Mouse (Mus musculus) heart, embryonic 16.5 days (tissue): Measurements from ENCODE around the gene Sox6. TPM values are rescaled to one million over a fixed set of nuclear protein-coding genes. Genes with fewer than 3 reads are reported as not detected.

Experiments used
- ATAC-seq: fragments of 200-750 bp; cut with Nextera tagmentation; replicated peaks from 2 replicates; pipeline ENCODE4 v1.8.0; 2017; ENCODE audit warnings: moderate number of reproducible peaks; ENCODE audit not compliant: insufficient read depth, low FRiP score; ENCODE audit errors: extremely low read depth
- H3K27ac ChIP-seq: fragments of 300-500 bp; sonication (generic); 2 replicates; pipeline ENCODE4 v1.5.1; 2014; ENCODE audit warnings: mild to moderate bottlenecking, low read length, control low read depth, moderate library complexity
- H3K27me3 ChIP-seq: fragments of 300-500 bp; sonication (generic); 2 replicates; pipeline ENCODE4 v1.6.1; 2014; ENCODE audit warnings: low read length, mixed read lengths; ENCODE audit not compliant: control insufficient read depth, insufficient read depth
- H3K36me3 ChIP-seq: fragments of 300-500 bp; sonication (generic); 2 replicates; pipeline ENCODE4 v1.6.1; 2014; ENCODE audit not compliant: control insufficient read depth, insufficient read depth
- H3K4me1 ChIP-seq: fragments of 300-500 bp; sonication (generic); 2 replicates; pipeline ENCODE4 v1.6.1; 2014; ENCODE audit warnings: low read length, mixed read lengths; ENCODE audit not compliant: control insufficient read depth, insufficient read depth
- H3K4me2 ChIP-seq: fragments of 300-500 bp; sonication (generic); 2 replicates; pipeline ENCODE4 v1.6.1; 2014; ENCODE audit warnings: low read depth, mild to moderate bottlenecking, control low read depth, low read length
- H3K4me3 ChIP-seq: fragments of 300-500 bp; sonication (generic); 2 replicates; pipeline ENCODE4 v1.5.1; 2014; ENCODE audit warnings: mild to moderate bottlenecking, control low read depth, low read length
- H3K9ac ChIP-seq: fragments of 300-500 bp; sonication (generic); 2 replicates; pipeline ENCODE4 v1.6.1; 2014; ENCODE audit warnings: low read length, control low read depth
- H3K9me3 ChIP-seq: fragments of 300-500 bp; sonication (generic); replicated peaks from 2 replicates; pipeline ENCODE4 v1.6.1; 2016; ENCODE audit warnings: low read length; ENCODE audit not compliant: control insufficient read depth
- WGBS: fragments of 180-500 bp; shearing (Covaris S2); extraction: QIAGEN DNeasy Blood & Tissue Kit; methylation state at CpG from one replicate; pipeline ENCODE4 v1.1.7; 2014; 5-methylcytosine and 5-hydroxymethylcytosine counted together
- polyA plus RNA-seq: library from polyadenylated mRNA; unstranded; fragments of >200 nt; fragmentation: Nextera tagmentation; extraction: Ambion mirVana; gene quantifications from 2 replicates; pipeline ENCODE4 v1.2.1, GENCODE M21; 2015

Sox6 gene
- polyA plus RNA-seq, 1 experiment from 2014 or later = 25.6 TPM

GRCm38 (mm10) chr7:115662121-115662520 is 376.5 kb downstream of the Sox6 start:
- H3K9me3 ChIP-seq = no peaks in the 10 kb centered on the region
- 85% methylated on average over 9 of the region's 9 CpGs for WGBS
- H3K4me1 ChIP-seq = peaks cover 7% of the 10 kb centered on the region; the same call in 1 of the 2 replicates
- H3K27me3 ChIP-seq = no peaks in the 10 kb centered on the region
- no peak overlapping the region for H3K9ac ChIP-seq
- no peak overlapping the region for H3K4me2 ChIP-seq
- H3K27ac ChIP-seq = no peak overlapping the region
- H3K4me3 ChIP-seq = no peak overlapping the region
- no peak for ATAC-seq
- H3K36me3 ChIP-seq = peaks cover 2% of the 10 kb centered on the region; the same call in 1 of the 2 replicates

- Histone ChIP-seq H3K27ac (no peak overlapping the region), H3K9me3 (no peaks in the 10 kb centered on the region), H3K4me2 (no peak overlapping the region), H3K4me3 (no peak overlapping the region), H3K36me3 (no peaks in the 10 kb centered on the region), H3K27me3 (no peaks in the 10 kb centered on the region), H3K4me1 (peaks cover 8% of the 10 kb centered on the region), H3K9ac (no peak overlapping the region)
- ATAC-seq = no peak
Measured at GRCm38 (mm10) chr7:115646696-115647095, 391.9 kb downstream of the Sox6 start.

GRCm38 (mm10) chr7:115645971-115646447 is 392.6 kb downstream of the Sox6 start:
- no peak overlapping the region for H3K4me2 ChIP-seq
- WGBS = 37% methylated on average over 5 of the region's 5 CpGs
- no peaks in the 10 kb centered on the region for H3K36me3 ChIP-seq
- ATAC-seq = no peak
- no peak overlapping the region for H3K4me3 ChIP-seq
- no peak overlapping the region for H3K27ac ChIP-seq
- peaks cover 8% of the 10 kb centered on the region for H3K4me1 ChIP-seq
- H3K27me3 ChIP-seq = no peaks in the 10 kb centered on the region
- no peaks in the 10 kb centered on the region for H3K9me3 ChIP-seq
- H3K9ac ChIP-seq = no peak overlapping the region

- H3K36me3 ChIP-seq = no peaks in the 10 kb centered on the region
- no peaks in the 10 kb centered on the region for H3K9me3 ChIP-seq
- no peak overlapping the region for H3K27ac ChIP-seq
- H3K27me3 ChIP-seq = no peaks in the 10 kb centered on the region
- peaks cover 8% of the 10 kb centered on the region for H3K4me1 ChIP-seq
- WGBS = 89% methylated on average over 1 of the region's 1 CpGs
- ATAC-seq = no peak
- H3K9ac ChIP-seq = no peak overlapping the region
- H3K4me2 ChIP-seq = no peak overlapping the region
- H3K4me3 ChIP-seq = no peak overlapping the region
Measured at GRCm38 (mm10) chr7:115645272-115645970, 393.2 kb downstream of the Sox6 start.

GRCm38 (mm10) chr7:115630691-115631090 is 407.9 kb downstream of the Sox6 start:
- H3K27me3 ChIP-seq = no peaks in the 10 kb centered on the region
- 68% methylated on average over 3 of the region's 3 CpGs for WGBS
- no peak overlapping the region for H3K9ac ChIP-seq
- no peak overlapping the region for H3K4me2 ChIP-seq
- peaks cover 20% of the 10 kb centered on the region for H3K4me1 ChIP-seq
- no peak for ATAC-seq
- no peak overlapping the region for H3K4me3 ChIP-seq
- no peaks in the 10 kb centered on the region for H3K36me3 ChIP-seq
- H3K27ac ChIP-seq = no peak overlapping the region
- no peaks in the 10 kb centered on the region for H3K9me3 ChIP-seq

GRCm38 (mm10) chr7:115630287-115630686 is 408.3 kb downstream of the Sox6 start:
- no peak overlapping the region for H3K4me3 ChIP-seq
- H3K9ac ChIP-seq = no peak overlapping the region
- 54% methylated on average over 4 of the region's 4 CpGs for WGBS
- no peaks in the 10 kb centered on the region for H3K9me3 ChIP-seq
- H3K4me1 ChIP-seq = peaks cover 24% of the 10 kb centered on the region
- 0 out of 2 replicates have a peak overlapping the region, but pooled peaks have one; percentile 9 for H3K27ac ChIP-seq
- no peak for ATAC-seq
- H3K36me3 ChIP-seq = no peaks in the 10 kb centered on the region
- no peak overlapping the region for H3K4me2 ChIP-seq
- no peaks in the 10 kb centered on the region for H3K27me3 ChIP-seq

GRCm38 (mm10) chr7:115628766-115629165 is 409.8 kb downstream of the Sox6 start:
- WGBS = 74% methylated on average over 1 of the region's 1 CpGs
- H3K4me2 ChIP-seq = no peak overlapping the region
- no peaks in the 10 kb centered on the region for H3K36me3 ChIP-seq
- H3K27me3 ChIP-seq = no peaks in the 10 kb centered on the region
- H3K9me3 ChIP-seq = no peaks in the 10 kb centered on the region
- no peak overlapping the region for H3K9ac ChIP-seq
- H3K4me3 ChIP-seq = no peak overlapping the region
- H3K27ac ChIP-seq = no peak overlapping the region
- no peak for ATAC-seq
- peaks cover 39% of the 10 kb centered on the region for H3K4me1 ChIP-seq

- Histone ChIP-seq H3K4me1 (peaks cover 45% of the 10 kb centered on the region), H3K9me3 (no peaks in the 10 kb centered on the region), H3K27ac (peak overlapping the region; percentile 40; the same call in 1 of the 2 replicates), H3K27me3 (no peaks in the 10 kb centered on the region), H3K4me2 (no peak overlapping the region), H3K4me3 (no peak overlapping the region), H3K36me3 (no peaks in the 10 kb centered on the region), H3K9ac (0 out of 2 replicates have a peak overlapping the region, but pooled peaks have one; percentile 26)
- ATAC-seq = no peak
- 59% methylated on average over 4 of the region's 4 CpGs for WGBS
Measured at GRCm38 (mm10) chr7:115625956-115626355, 412.6 kb downstream of the Sox6 start.

- no peak overlapping the region for H3K4me3 ChIP-seq
- 39% methylated on average over 8 of the region's 8 CpGs for WGBS
- ATAC-seq = no peak; the same call in 1 of the 2 replicates
- H3K4me1 ChIP-seq = peaks cover 45% of the 10 kb centered on the region
- no peak overlapping the region for H3K9ac ChIP-seq
- 0 out of 2 replicates have a peak overlapping the region, but pooled peaks have one; percentile 30 for H3K27ac ChIP-seq
- peak overlapping the region; percentile 16; the same call in 1 of the 2 replicates for H3K4me2 ChIP-seq
- H3K27me3 ChIP-seq = no peaks in the 10 kb centered on the region
- H3K36me3 ChIP-seq = no peaks in the 10 kb centered on the region
- H3K9me3 ChIP-seq = no peaks in the 10 kb centered on the region
Measured at GRCm38 (mm10) chr7:115624907-115625552, 413.6 kb downstream of the Sox6 start.
